Mouse (Mus musculus) left cerebral cortex, adult 2 months (tissue): Measurements from ENCODE around the gene Rlbp1. TPM values are rescaled to one million over a fixed set of nuclear protein-coding genes. Genes with fewer than 3 reads are reported as not detected.

Experiments used
- DNase-seq, 2 experiments: peaks; one replicate each; pipeline ENCODE4 v3.0.0; 2021 to 2022; ENCODE audit warnings: low spot score in 2 of 2, mixed read lengths in 1 of 2; ENCODE audit errors: extremely low spot score in 1 of 2
- H3K27ac ChIP-seq: fragments of 200-600 bp; 2 replicates; pipeline ENCODE4 v1.8.1; 2022
- H3K4me3 ChIP-seq: fragments of 200-600 bp; 2 replicates; pipeline ENCODE4 v1.8.1; 2022
- CTCF ChIP-seq: fragments of 200-600 bp; IDR thresholded peaks from 2 replicates; pipeline ENCODE4 v1.8.1; 2022; ENCODE audit warnings: antibody characterized with exemption, mild to moderate bottlenecking, moderate library complexity
- intact Hi-C: fragments of 180-260 bp; cut with DNase I; formaldehyde crosslinking; loops from one replicate; pipeline ENCODE4 v1.15.1; 2025
- total RNA-seq, 2 experiments: library from RNA; stranded (reverse); gene quantifications; 2 replicates each; pipeline ENCODE4 v1.2.3; 2021

Gene Rlbp1
- total RNA-seq, 2 experiments from 2014 or later, result 21.7 to 22.1 TPM

DNA sequence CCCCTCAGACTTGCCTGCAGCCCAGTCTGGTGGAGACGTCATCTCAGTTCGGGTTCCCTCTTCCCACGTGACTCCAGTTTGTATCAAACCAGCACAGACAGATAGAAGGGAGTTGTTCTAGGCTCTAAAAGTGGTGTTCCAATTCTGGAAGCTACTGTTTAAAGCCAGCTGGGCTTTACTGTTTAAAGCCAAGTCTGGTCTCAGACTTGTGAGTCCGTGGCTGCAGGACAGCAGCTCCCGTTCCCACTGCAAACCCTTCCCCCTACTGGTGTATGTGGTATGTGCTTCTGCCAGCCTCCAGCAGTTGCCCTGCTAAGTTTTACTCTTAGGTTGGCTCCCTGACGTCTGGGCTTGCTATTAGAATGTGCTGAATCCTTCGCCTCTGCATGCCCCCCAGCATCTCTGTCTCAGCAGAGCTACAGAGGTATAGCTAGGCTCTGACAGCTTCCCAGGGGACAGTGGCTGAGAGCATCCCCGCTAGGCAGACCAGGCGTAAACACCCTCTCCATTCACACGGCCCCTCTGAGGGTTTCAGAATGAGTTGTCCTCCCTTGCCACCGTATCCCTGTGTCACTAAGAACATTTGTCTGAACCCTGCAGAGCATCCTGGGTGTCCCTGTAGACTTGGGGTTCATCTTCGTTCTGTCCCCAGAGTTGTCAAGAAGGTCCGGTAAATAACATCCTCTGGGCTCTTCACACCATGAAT is 39.6 kb downstream of the Rlbp1 start:
- Histone ChIP-seq H3K4me3 (no peak overlapping the region), H3K27ac (peak overlapping the region; percentile 76)
- DNase-seq, result no peak
- intact Hi-C loops, result loop anchor here (5.0 kb wide), 1 partner anchor 425 kb away; no protein-coding TSS in a partner anchor
- TF ChIP-seq CTCF, result peak; percentile 45

DNA sequence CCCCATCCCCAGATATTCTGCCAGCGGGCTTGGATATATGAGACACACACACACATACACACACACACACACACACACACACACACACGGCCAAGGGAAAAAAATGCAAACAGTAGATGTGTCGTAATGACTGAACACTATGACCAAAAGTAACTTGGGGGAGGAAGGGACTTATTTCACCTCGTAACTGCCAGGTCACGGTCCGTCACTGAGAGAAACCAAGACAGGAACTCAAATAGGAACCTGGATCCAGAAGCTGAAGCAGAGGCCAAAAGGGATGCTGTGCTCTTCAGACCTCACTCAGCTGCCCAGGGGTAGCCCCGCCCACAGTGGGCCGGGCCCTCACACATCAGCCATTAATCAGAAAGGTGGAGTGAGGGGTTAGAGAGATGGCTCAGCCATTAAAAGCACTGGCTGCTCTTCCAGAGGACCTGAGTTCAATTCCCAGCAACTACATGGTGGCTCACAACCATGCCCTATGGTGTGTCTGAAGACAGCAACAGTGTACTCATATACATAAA is 40.2 kb downstream of the Rlbp1 start:
- no peak for DNase-seq
- no peak overlapping the region for H3K4me3 ChIP-seq
- peak overlapping the region; percentile 76 for H3K27ac ChIP-seq
- TF ChIP-seq CTCF, result no peak
- intact Hi-C loops, result loop anchor here (5.0 kb wide), 1 partner anchor 424 kb away; no protein-coding TSS in a partner anchor

DNA sequence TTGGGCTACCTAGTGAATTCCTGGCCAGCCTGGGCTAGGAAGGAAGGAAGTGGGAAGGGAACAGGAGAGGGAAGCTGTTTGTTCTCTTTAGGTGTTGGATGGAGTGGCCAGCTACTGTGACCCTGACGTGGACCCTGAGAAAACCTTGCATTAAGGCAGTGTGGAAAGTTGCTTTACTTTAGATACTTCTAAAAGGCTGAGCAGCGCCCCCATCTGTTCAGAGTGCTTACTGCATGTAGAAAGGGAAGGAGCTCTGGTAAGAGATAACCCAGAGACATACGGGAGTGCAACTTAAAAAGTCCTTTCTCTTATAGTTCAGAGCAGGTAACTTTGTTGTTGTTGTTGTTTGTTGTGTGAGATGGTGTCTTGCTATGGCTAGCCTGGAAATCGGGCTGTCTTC is 40.9 kb downstream of the Rlbp1 start:
- intact Hi-C loops, result loop anchor here (5.0 kb wide), 1 partner anchor 424 kb away; no protein-coding TSS in a partner anchor

DNA sequence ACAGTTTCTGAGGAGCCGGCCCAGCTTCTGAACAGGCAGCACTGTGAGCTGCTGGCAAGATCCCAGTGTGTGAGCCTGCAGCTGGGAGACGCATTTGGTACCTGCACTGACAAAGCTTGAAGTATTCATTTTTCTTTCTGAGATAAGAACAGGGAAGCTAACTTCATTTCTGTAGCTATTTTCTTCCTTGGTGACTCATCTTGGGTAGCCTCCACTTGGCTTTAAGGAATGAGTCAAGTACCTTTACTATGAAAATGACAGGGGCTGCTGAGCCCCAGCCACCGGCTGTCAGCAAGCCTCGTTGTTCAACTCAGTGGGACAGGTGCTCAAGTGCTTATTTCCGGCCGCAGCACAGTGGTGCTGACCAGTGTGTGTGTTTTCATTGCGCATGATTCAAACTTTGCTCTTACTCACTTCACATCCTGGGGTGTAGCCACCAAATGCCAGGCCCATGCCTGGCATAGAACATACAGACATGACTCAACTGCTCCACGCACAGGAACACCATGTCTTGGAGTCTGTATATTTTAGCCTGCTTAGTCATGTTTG is 50.4 kb downstream of the Rlbp1 start:
- peak in 1 of 2 experiments; percentile 57 for DNase-seq
- Histone ChIP-seq H3K27ac (peak overlapping the region; percentile 83), H3K4me3 (no peak overlapping the region)
- intact Hi-C loops, result no loop called here
- TF ChIP-seq CTCF, result no peak

More for the DNA sequence above, 40.9 kb downstream of the Rlbp1 start:
- peak; percentile 78 for TF ChIP-seq CTCF
- Histone ChIP-seq H3K4me3 (no peak overlapping the region), H3K27ac (peak overlapping the region; percentile 25; the same call in 1 of the 2 replicates)
- DNase-seq, result no peak

DNA sequence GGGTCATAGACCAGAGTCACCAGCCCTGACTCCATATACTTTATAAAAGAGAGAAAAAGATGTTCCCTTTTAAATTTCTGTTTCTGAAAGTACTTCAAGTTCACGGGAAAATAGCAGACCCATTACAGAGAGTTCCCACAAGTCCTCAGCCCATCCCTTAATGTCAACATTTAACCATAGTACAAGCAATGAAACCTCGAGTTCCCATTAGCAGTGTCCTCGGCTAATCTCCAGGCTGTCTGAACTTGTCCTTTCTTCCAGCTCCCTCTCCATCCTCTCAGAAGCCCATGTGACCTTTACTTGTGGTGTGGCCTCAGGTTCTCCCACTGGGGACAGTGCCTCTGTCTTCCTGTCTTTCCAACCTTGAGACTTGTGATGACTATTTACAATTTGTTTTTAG is 53.4 kb downstream of the Rlbp1 start:
- Histone ChIP-seq H3K27ac (no peak overlapping the region), H3K4me3 (no peak overlapping the region)
- intact Hi-C loops, result no loop called here
- no peak for DNase-seq
- TF ChIP-seq CTCF, result no peak

DNA sequence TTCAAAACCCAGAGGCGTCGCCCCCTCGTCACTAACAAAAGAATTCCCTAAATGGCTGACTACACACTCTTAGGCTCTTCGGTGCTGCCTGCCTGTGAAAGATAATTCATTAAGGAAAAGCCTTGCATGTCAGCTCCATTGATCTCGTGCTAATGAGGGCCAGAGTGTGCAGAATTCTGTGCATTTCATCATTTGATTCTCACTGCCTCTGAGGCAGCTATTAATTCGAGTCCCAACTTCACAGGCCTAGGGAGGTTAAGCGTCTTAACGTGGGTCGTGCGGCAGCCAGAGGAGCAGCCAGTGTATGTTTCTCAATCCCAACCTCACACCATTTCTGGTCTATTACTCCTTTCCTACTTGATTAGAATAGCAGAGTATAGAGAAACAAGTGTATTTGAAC is 55.7 kb downstream of the Rlbp1 start:
- no peak for TF ChIP-seq CTCF
- H3K27ac ChIP-seq, result no peak overlapping the region

GRCm38 (mm10) chr7:79328769-79329168 is 58.1 kb downstream of the Rlbp1 start:
- no peak for DNase-seq
- Histone ChIP-seq H3K4me3 (no peak overlapping the region), H3K27ac (no peak overlapping the region)
- intact Hi-C loops, result no loop called here
- TF ChIP-seq CTCF, result no peak

More for the DNA sequence above, 55.7 kb downstream of the Rlbp1 start:
- DNase-seq, result no peak
- H3K4me3 ChIP-seq, result no peak overlapping the region
- intact Hi-C loops, result no loop called here

Other genes with a start within 250 kb of the Rlbp1 start
- 100 to 1,000 TPM; 190 to 199 TPM for gene Mfge8, start 238.0 kb downstream of the Rlbp1 start, total RNA-seq
- gene Abhd2, start 113.8 kb downstream of the Rlbp1 start, total RNA-seq, result 100 to 1,000 TPM; 103 to 116 TPM
- 1 to 10 TPM in 1 of 2 experiments, under 1 TPM in 1; 0.56 to 1.4 TPM for gene Fanci, start 4.9 kb upstream of the Rlbp1 start, total RNA-seq
- 100 to 1,000 TPM in 1 of 2 experiments, 10 to 100 TPM in 1; 86.7 to 100 TPM for gene Polg, start 79.3 kb upstream of the Rlbp1 start, total RNA-seq
- gene Rhcg, start 230.6 kb upstream of the Rlbp1 start, total RNA-seq, result 1 to 10 TPM; 1.7 to 2.2 TPM